9 mouse cellular contexts compared by ENCODE assay signal in the genomic region with DNA sequence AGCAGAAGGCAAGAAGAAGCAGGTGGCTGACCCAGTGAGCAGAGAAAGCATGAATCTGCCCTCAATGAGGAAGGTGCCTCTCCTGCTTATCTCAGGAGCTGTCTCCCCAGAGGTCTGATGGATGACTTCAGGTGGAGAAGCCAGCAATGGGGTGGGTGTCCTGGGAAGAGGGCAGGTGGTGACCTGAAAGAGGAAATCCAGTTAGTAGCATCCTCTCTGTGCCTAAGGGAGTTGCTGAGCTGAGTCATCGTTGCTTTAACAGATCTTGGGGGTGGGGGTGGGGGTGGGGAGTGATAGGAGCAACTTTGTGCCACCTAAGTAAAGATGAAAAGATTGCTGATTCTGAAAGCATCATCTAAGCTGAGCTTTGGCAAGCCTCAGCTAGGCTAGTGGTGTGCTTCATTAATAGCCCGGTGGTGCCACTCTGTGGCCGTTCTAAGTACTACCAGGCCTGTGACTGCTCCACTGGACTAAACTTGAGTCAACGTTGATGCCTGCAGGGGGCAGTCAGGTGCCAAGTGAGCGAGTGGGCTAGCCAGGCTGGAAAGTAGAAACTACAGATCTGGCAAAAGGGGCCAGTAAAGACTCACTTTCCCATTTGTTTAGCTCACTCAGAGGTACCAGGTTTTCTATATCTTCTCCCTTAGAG. TPM values are rescaled to one million over a fixed set of nuclear protein-coding genes. Genes with fewer than 3 reads are reported as not detected.
DNase-seq lines count a peak whose midpoint lies in the region; ATAC-seq and TF ChIP-seq lines count a peak whose summit lies in the region.
"Had no signal": no experiment of that assay in that cellular context is flagged by ENCODE, and none has a peak within 500 bp of the region (broad histone marks: within the 10 kb centered on the region; RNA-seq: fewer than 3 reads in every experiment).

No protein-coding gene starts in this region.

- peak; percentile 97 for TF ChIP-seq CTCF in kidney, postnatal 0 days (IDR thresholded peaks at IDR 0.05; ENCODE audit: low read depth)
- TF ChIP-seq CTCF in liver, adult 2 months (IDR thresholded peaks at IDR 0.05; ENCODE audit: low read depth, low read length): peak; percentile 98

- H3K9me3 ChIP-seq in heart, embryonic 13.5 days: 0 out of 2 replicates have a peak, but pooled peaks cover 5% of the 10 kb centered on the region
- H3K9me3 ChIP-seq in kidney, postnatal 0 days (replicated peaks; ENCODE audit: low read length): no peaks in the 10 kb centered on the region
- no peaks in the 10 kb centered on the region for H3K9me3 ChIP-seq in stomach, embryonic 14.5 days (ENCODE audit: control insufficient read depth, low read depth, low read length)

- 3% methylated on average over 5 of the region's 5 CpGs for WGBS in heart, embryonic 13.5 days
- 1% methylated on average over 5 of the region's 5 CpGs for WGBS in kidney, postnatal 0 days
- 2% methylated on average over 5 of the region's 5 CpGs for WGBS in liver, adult 2 months
- WGBS in stomach, embryonic 14.5 days: 3% methylated on average over 5 of the region's 5 CpGs

- H3K36me3 ChIP-seq in heart, embryonic 13.5 days: peaks cover 26% of the 10 kb centered on the region
- H3K36me3 ChIP-seq in kidney, postnatal 0 days (ENCODE audit: insufficient read depth, low read length): 0 out of 2 replicates have a peak, but pooled peaks cover 6% of the 10 kb centered on the region
- no peaks in the 10 kb centered on the region for H3K36me3 ChIP-seq in liver, adult 2 months (ENCODE audit: control insufficient read depth, insufficient read depth, low read length)
- H3K36me3 ChIP-seq in stomach, embryonic 14.5 days (ENCODE audit: control insufficient read depth, insufficient read depth, low read length): peaks cover 9% of the 10 kb centered on the region; the same call in 1 of the 2 replicates

- no peak overlapping the region for H3K27ac ChIP-seq in heart, embryonic 13.5 days (replicated peaks)
- no peak overlapping the region for H3K27ac ChIP-seq in kidney, postnatal 0 days
- H3K27ac ChIP-seq in liver, adult 2 months (replicated peaks; ENCODE audit: insufficient read depth, low read depth, low read length): no peak overlapping the region
- no peak overlapping the region for H3K27ac ChIP-seq in stomach, embryonic 14.5 days (ENCODE audit: low read length)
- H3K27ac ChIP-seq: macrophage had no signal

- no peak overlapping the region for H3K9ac ChIP-seq in heart, embryonic 13.5 days
- no peak overlapping the region for H3K9ac ChIP-seq in kidney, postnatal 0 days (ENCODE audit: low read depth, low read length)
- no peak overlapping the region for H3K9ac ChIP-seq in liver, adult 2 months (ENCODE audit: low read depth, low read length)
- no peak overlapping the region for H3K9ac ChIP-seq in stomach, embryonic 14.5 days (replicated peaks; ENCODE audit: low read depth, low read length)

- H3K4me3 ChIP-seq in heart, embryonic 13.5 days: no peak overlapping the region
- no peak overlapping the region for H3K4me3 ChIP-seq in kidney, postnatal 0 days (replicated peaks; ENCODE audit: low read depth, low read length)
- no peak overlapping the region for H3K4me3 ChIP-seq in liver, adult 2 months (ENCODE audit: insufficient read depth, low read depth, low read length)
- H3K4me3 ChIP-seq in stomach, embryonic 14.5 days (ENCODE audit: low read depth, low read length): no peak overlapping the region

- H3K27me3 ChIP-seq in heart, embryonic 13.5 days (replicated peaks): peaks cover 6% of the 10 kb centered on the region; the same call in 1 of the 2 replicates
- no peaks in the 10 kb centered on the region for H3K27me3 ChIP-seq in kidney, postnatal 0 days (ENCODE audit: insufficient read depth, low read length)
- H3K27me3 ChIP-seq in liver, adult 2 months (ENCODE audit: control insufficient read depth, insufficient read depth, low read length): no peaks in the 10 kb centered on the region
- no peaks in the 10 kb centered on the region for H3K27me3 ChIP-seq in stomach, embryonic 14.5 days (ENCODE audit: control insufficient read depth, insufficient read depth, low read length)

- no peak overlapping the region for H3K4me2 ChIP-seq in heart, embryonic 13.5 days
- H3K4me2 ChIP-seq in kidney, postnatal 0 days (ENCODE audit: low read length): no peak overlapping the region
- no peak overlapping the region for H3K4me2 ChIP-seq in stomach, embryonic 14.5 days (replicated peaks; ENCODE audit: low read depth, low read length)

- peak; percentile 100 for ATAC-seq in CD4-positive, CD25-positive, alpha-beta regulatory T cell, adult 4 months
- peak; percentile 63; the same call in 1 of the 2 replicates for ATAC-seq in heart, embryonic 13.5 days (ENCODE audit: extremely low read depth, insufficient number of reproducible peaks, low FRiP score, low TSS enrichment)
- peak; percentile 85 for ATAC-seq in kidney, postnatal 0 days (replicated peaks; ENCODE audit: low FRiP score, low read depth)
- peak; percentile 63; the same call in 1 of the 2 replicates for ATAC-seq in stomach, embryonic 14.5 days (ENCODE audit: insufficient number of reproducible peaks, insufficient read depth, low FRiP score, low read depth)

- TF ChIP-seq POLR2A in liver, adult 2 months (IDR thresholded peaks at IDR 0.05; ENCODE audit: extremely low read depth, insufficient read depth, low read length): no peak

- peak; percentile 46 for DNase-seq in c-Kit-negative CD71-positive TER-119-positive erythroid progenitor cells, embryonic 14.5 days (ENCODE audit: low read depth, low spot score)
- peak; percentile 72 for DNase-seq in fibroblast of lung, adult 2 months (ENCODE audit: low read depth)
- peak; percentile 94 for DNase-seq in kidney, postnatal 0 days (ENCODE audit: low spot score)
- peak; percentile 69 for DNase-seq in liver, adult 2 months (ENCODE audit: extremely low read depth, low read depth, low spot score)
- DNase-seq in natural killer cell, adult 2 months (ENCODE audit: low spot score in 2 of 2): peak; percentile 86 to 93

- peaks cover 27% of the 10 kb centered on the region for H3K4me1 ChIP-seq in heart, embryonic 13.5 days
- peaks cover under 1% of the 10 kb centered on the region; the same call in 1 of the 2 replicates for H3K4me1 ChIP-seq in kidney, postnatal 0 days (replicated peaks; ENCODE audit: insufficient read depth, low read length)
- peaks cover 2% of the 10 kb centered on the region for H3K4me1 ChIP-seq in liver, adult 2 months (ENCODE audit: control insufficient read depth, insufficient read depth, low read length)
- H3K4me1 ChIP-seq in stomach, embryonic 14.5 days (ENCODE audit: control insufficient read depth, insufficient read depth, low read length): no peaks in the 10 kb centered on the region

- 0 out of 2 replicates have a peak, but pooled peaks cover under 1% of the 10 kb centered on the region for H3K79me2 ChIP-seq in liver, adult 2 months (ENCODE audit: control insufficient read depth, insufficient read depth, low read length)

RNA-seq across cellular contexts. Expression of a gene that starts 6.2 kb away (rescaled TPM):
- polyA plus RNA-seq in CD4-positive, CD25-positive, alpha-beta regulatory T cell, adult 4 months (2017; shearing (Covaris generic)): 10 to 100 TPM; 37.5 to 54.9 TPM
- polyA plus RNA-seq in heart, embryonic 13.5 days (2015; fragmentation: Nextera tagmentation; extraction: Ambion mirVana): 57.3 and 61.5 TPM in 2 replicates
- 67.5 and 72.2 TPM in 2 replicates for polyA plus RNA-seq in kidney, postnatal 0 days (2015; fragmentation: Nextera tagmentation; extraction: Ambion mirVana)
- 24.4 and 27.1 TPM in 2 replicates for total RNA-seq in liver, adult 2 months (2014; rRNA removed)
- 24.1 and 32.3 TPM in 2 replicates for polyA plus RNA-seq in liver, adult 2 months (2012; rRNA removed)
- 55.4 and 55.6 TPM in 2 replicates for polyA plus RNA-seq in stomach, embryonic 14.5 days (2014; fragmentation: Nextera tagmentation; extraction: Ambion mirVana)
